Mouse (Mus musculus) CH12.LX (cell line): ENCODE measurements at regions not wholly inside any gene's neighbourhood (a gene's known extent, or its start where the extent isn't known, plus 50 kb on each side); places are given as distances from the start of the nearest gene placed in this dataset.

Source experiments
- CTCF ChIP-seq, 2 experiments: IDR thresholded peaks in 1 of 2; conservative IDR thresholded peaks in 1 of 2; 2 replicates each; pipeline ENCODE4 v1.5.1; 2011 to 2012; ENCODE audit warnings: low read depth in 2 of 2, low read length in 2 of 2, improper control_type of control experiment in 1 of 2, inconsistent platforms in 1 of 2, mild to moderate bottlenecking in 1 of 2, moderate library complexity in 1 of 2
- EP300 ChIP-seq: IDR thresholded peaks from 2 replicates; pipeline ENCODE4 v1.6.1; 2011; ENCODE audit warnings: low read length, improper control_type of control experiment
- JUN ChIP-seq: IDR thresholded peaks from 2 replicates; pipeline ENCODE4 v1.6.1; 2011; ENCODE audit warnings: low read depth, mild to moderate bottlenecking, low read length, improper control_type of control experiment, moderate library complexity; ENCODE audit not compliant: insufficient read depth
- MAX ChIP-seq: IDR thresholded peaks from 2 replicates; pipeline ENCODE4 v1.6.1; 2011; ENCODE audit warnings: low read length, improper control_type of control experiment
- POLR2A ChIP-seq: IDR thresholded peaks from 2 replicates; pipeline ENCODE4 v1.6.1; 2011; ENCODE audit warnings: low read depth, mild to moderate bottlenecking, improper control_type of control experiment, low read length
- RCOR1 ChIP-seq: conservative IDR thresholded peaks from 2 replicates; pipeline ENCODE4 v1.6.1; 2012; ENCODE audit warnings: low read depth, mild to moderate bottlenecking, inconsistent platforms, low read length, improper control_type of control experiment

GRCm38 (mm10) chr1:42313494-42313893 lies 382.1 kb upstream of the Pou3f3 start:
- TF ChIP-seq JUN (no peak), POLR2A (no peak), RCOR1 (no peak), CTCF (conservative IDR thresholded peaks at IDR 0.05 in 1 of 2, IDR thresholded peaks at IDR 0.05 in 1 of 2; ENCODE audit: low read depth in 2 of 2, low read length in 2 of 2) (no peak), EP300 (no peak), MAX (no peak)
